Mouse (Mus musculus): ENCODE measurements at regions not wholly inside any gene's neighbourhood (a gene's known extent, or its start where the extent isn't known, plus 50 kb on each side); places are given as distances from the start of the nearest gene placed in this dataset.

GRCm38 (mm10) chr10:19533846-19534245, 57.9 kb upstream of the Ifngr1 start:
- TF ChIP-seq CTCF (IDR thresholded peaks at IDR 0.05; ENCODE audit: extremely low read depth, insufficient read depth, low read length): no peak
- no peak for TF ChIP-seq POLR2A (IDR thresholded peaks at IDR 0.05; ENCODE audit: extremely low read depth, insufficient read depth, low read length)

Data from cortical plate, adult 2 months (tissue).